In genomic region chr8:106262343-106262742, GRCm38 (mm10) we compare ENCODE assay signal across 11 mouse cellular contexts. TPM values are rescaled to one million over a fixed set of nuclear protein-coding genes. Genes with fewer than 3 reads are reported as not detected.
DNase-seq lines count a peak whose midpoint lies in the region; ATAC-seq lines count a peak whose summit lies in the region.
"Had no signal": no experiment of that assay in that cellular context is flagged by ENCODE, and none has a peak within 500 bp of the region (broad histone marks: within the 10 kb centered on the region; RNA-seq: fewer than 3 reads in every experiment).

No protein-coding gene starts in this region.

- H3K4me2 ChIP-seq in midbrain, embryonic 11.5 days, result no peak overlapping the region
- no peak overlapping the region for H3K4me2 ChIP-seq in heart, embryonic 15.5 days
- no peak overlapping the region for H3K4me2 ChIP-seq in forebrain, embryonic 11.5 days (ENCODE audit: low read depth, low read length, severe bottlenecking)
- H3K4me2 ChIP-seq: midbrain, embryonic 12.5 days had no signal

- intact Hi-C loops in heart, postnatal 25 days (cut with DNase I), result no loop called here

- H3K9me3 ChIP-seq in midbrain, embryonic 10.5 days (replicated peaks), result no peaks in the 10 kb centered on the region
- H3K9me3 ChIP-seq in midbrain, embryonic 11.5 days (ENCODE audit: control insufficient read depth, low read length), result no peaks in the 10 kb centered on the region
- no peaks in the 10 kb centered on the region for H3K9me3 ChIP-seq in heart, embryonic 15.5 days (replicated peaks)
- H3K9me3 ChIP-seq in forebrain, embryonic 11.5 days (ENCODE audit: control insufficient read depth, low read length), result no peaks in the 10 kb centered on the region
- H3K9me3 ChIP-seq: midbrain, embryonic 12.5 days had no signal

- 84% methylated on average over 5 of the region's 5 CpGs for WGBS in midbrain, embryonic 10.5 days
- whole genome bisulfite sequencing in midbrain, embryonic 11.5 days, result 81% methylated on average over 5 of the region's 5 CpGs
- 15% methylated on average over 5 of the region's 5 CpGs for WGBS in heart, embryonic 15.5 days
- 82% methylated on average over 5 of the region's 5 CpGs for WGBS in forebrain, embryonic 11.5 days

- peaks cover 6% of the 10 kb centered on the region; the same call in 1 of the 2 replicates for H3K4me1 ChIP-seq in midbrain, embryonic 10.5 days
- H3K4me1 ChIP-seq in midbrain, embryonic 11.5 days (ENCODE audit: control insufficient read depth, insufficient read depth, low read length), result no peaks in the 10 kb centered on the region
- H3K4me1 ChIP-seq in heart, embryonic 15.5 days (replicated peaks), result peaks cover 15% of the 10 kb centered on the region
- no peaks in the 10 kb centered on the region for H3K4me1 ChIP-seq in forebrain, embryonic 11.5 days (replicated peaks; ENCODE audit: control insufficient read depth, insufficient read depth, low read length)
- H3K4me1 ChIP-seq: midbrain, embryonic 12.5 days had no signal

- 0 out of 2 replicates have a peak overlapping the region, but pooled peaks have one; percentile 10 for H3K27ac ChIP-seq in midbrain, embryonic 10.5 days (replicated peaks)
- H3K27ac ChIP-seq in midbrain, embryonic 11.5 days (ENCODE audit: low read depth, low read length), result no peak overlapping the region
- peak overlapping the region; percentile 15; the same call in 1 of the 2 replicates for H3K27ac ChIP-seq in heart, embryonic 15.5 days
- H3K27ac ChIP-seq in forebrain, embryonic 11.5 days (ENCODE audit: low read depth, low read length), result no peak overlapping the region
- H3K27ac ChIP-seq: midbrain, embryonic 12.5 days had no signal

- H3K36me3 ChIP-seq in midbrain, embryonic 10.5 days, result peaks cover 73% of the 10 kb centered on the region
- H3K36me3 ChIP-seq in midbrain, embryonic 11.5 days (ENCODE audit: control insufficient read depth, insufficient read depth, low read length), result no peaks in the 10 kb centered on the region
- H3K36me3 ChIP-seq in heart, embryonic 15.5 days, result 0 out of 2 replicates have a peak, but pooled peaks cover 2% of the 10 kb centered on the region
- no peaks in the 10 kb centered on the region; the same call in 1 of the 2 replicates for H3K36me3 ChIP-seq in forebrain, embryonic 11.5 days (ENCODE audit: control insufficient read depth, insufficient read depth, low read length)

- no peak overlapping the region for H3K9ac ChIP-seq in midbrain, embryonic 11.5 days (ENCODE audit: low read length)
- peak overlapping the region; percentile 33; the same call in 1 of the 2 replicates for H3K9ac ChIP-seq in heart, embryonic 15.5 days
- H3K9ac ChIP-seq in forebrain, embryonic 11.5 days (ENCODE audit: low read length), result no peak overlapping the region
- H3K9ac ChIP-seq: midbrain, embryonic 12.5 days had no signal

- H3K4me3 ChIP-seq in midbrain, embryonic 10.5 days, result no peak overlapping the region
- H3K4me3 ChIP-seq in midbrain, embryonic 11.5 days (ENCODE audit: low read depth, low read length), result no peak overlapping the region
- no peak overlapping the region for H3K4me3 ChIP-seq in heart, embryonic 15.5 days
- no peak overlapping the region for H3K4me3 ChIP-seq in forebrain, embryonic 11.5 days (ENCODE audit: low read depth, low read length)
- H3K4me3 ChIP-seq: midbrain, embryonic 12.5 days had no signal

- no peak for ATAC-seq in midbrain, embryonic 11.5 days (ENCODE audit: low FRiP score)
- peak; percentile 42 for ATAC-seq in heart, embryonic 15.5 days (replicated peaks; ENCODE audit: insufficient number of reproducible peaks, insufficient read depth, low FRiP score, low read depth)
- no peak for ATAC-seq in forebrain, embryonic 11.5 days (replicated peaks; ENCODE audit: low FRiP score)
- ATAC-seq: activated CD4-positive, CD25-positive, alpha-beta regulatory T cell, adult 4 months had no signal

- DNase-seq in heart, adult 11 months, result peak; percentile 91
- DNase-seq in heart, postnatal 25 days (ENCODE audit: low spot score), result no peak
- DNase-seq in midbrain, embryonic 10.5 days (ENCODE audit: low spot score), result no peak
- DNase-seq in midbrain, embryonic 11.5 days (ENCODE audit: low spot score, missing footprints), result no peak
- peak; percentile 54 for DNase-seq in skeletal muscle tissue, adult 2 months (ENCODE audit: low read depth, low spot score)
- no peak for DNase-seq in frontal cortex, postnatal 14 days (ENCODE audit: low spot score in 2 of 2)
- DNase-seq in forebrain, embryonic 11.5 days (ENCODE audit: low spot score), result no peak
- DNase-seq: kidney, adult 2 months had no signal

- no peaks in the 10 kb centered on the region for H3K27me3 ChIP-seq in midbrain, embryonic 10.5 days (ENCODE audit: low read depth, poor library complexity, severe bottlenecking)
- H3K27me3 ChIP-seq in midbrain, embryonic 11.5 days (ENCODE audit: control insufficient read depth, insufficient read depth, low read length), result no peaks in the 10 kb centered on the region
- no peaks in the 10 kb centered on the region for H3K27me3 ChIP-seq in heart, embryonic 15.5 days
- H3K27me3 ChIP-seq in forebrain, embryonic 11.5 days (ENCODE audit: control insufficient read depth, insufficient read depth, low read length), result no peaks in the 10 kb centered on the region
- H3K27me3 ChIP-seq: midbrain, embryonic 12.5 days had no signal

RNA-seq across cellular contexts. Expression of gene Prmt7, which starts 51.6 kb away (rescaled TPM):
- total RNA-seq in heart, postnatal 25 days (2021), result 10 to 100 TPM; 23.1 to 25.8 TPM
- polyA plus RNA-seq in midbrain, embryonic 10.5 days (2016; fragmentation: Nextera tagmentation; extraction: Ambion mirVana), result 78.9 and 81.6 TPM in 2 replicates
- polyA plus RNA-seq in midbrain, embryonic 11.5 days (2014; fragmentation: Nextera tagmentation; extraction: Ambion mirVana), result 59.5 and 61.7 TPM in 2 replicates
- polyA plus RNA-seq in heart, embryonic 15.5 days (2015; fragmentation: Nextera tagmentation; extraction: Ambion mirVana), result 28.0 and 37.4 TPM in 2 replicates
- 68.8 and 73.1 TPM in 2 replicates for polyA plus RNA-seq in forebrain, embryonic 11.5 days (2014; fragmentation: Nextera tagmentation; extraction: Ambion mirVana)

RNA-seq across cellular contexts. Expression of gene Slc7a6os, which starts 51.6 kb away (rescaled TPM):
- 10 to 100 TPM in 1 of 2 experiments, 1 to 10 TPM in 1; 9.6 to 10.9 TPM for total RNA-seq in heart, postnatal 25 days (2021)
- polyA plus RNA-seq in midbrain, embryonic 10.5 days (2016; fragmentation: Nextera tagmentation; extraction: Ambion mirVana), result 34.9 and 35.9 TPM in 2 replicates
- polyA plus RNA-seq in midbrain, embryonic 11.5 days (2014; fragmentation: Nextera tagmentation; extraction: Ambion mirVana), result 41.5 and 42.2 TPM in 2 replicates
- 19.5 and 22.2 TPM in 2 replicates for polyA plus RNA-seq in heart, embryonic 15.5 days (2015; fragmentation: Nextera tagmentation; extraction: Ambion mirVana)
- 44.1 and 46.8 TPM in 2 replicates for polyA plus RNA-seq in forebrain, embryonic 11.5 days (2014; fragmentation: Nextera tagmentation; extraction: Ambion mirVana)

Comparison
In these comparisons a context has a peak if more than half of its experiments do, and no peak if none do; other contexts are left out.
1. DNase-seq: peak in heart, adult 11 months (single experiment) and skeletal muscle tissue, adult 2 months (single experiment); none in heart, postnatal 25 days (single experiment), midbrain, embryonic 10.5 days (single experiment), midbrain, embryonic 11.5 days (single experiment), frontal cortex, postnatal 14 days (0 of 2) and forebrain, embryonic 11.5 days (single experiment).
2. H3K27ac ChIP-seq: peak in midbrain, embryonic 10.5 days (single experiment) and heart, embryonic 15.5 days (single experiment); none in midbrain, embryonic 11.5 days (single experiment) and forebrain, embryonic 11.5 days (single experiment).